Mouse (Mus musculus) olfactory bulb, adult 2 months (tissue): Measurements from ENCODE around the gene Kpnb1.

Experiments used
- CTCF ChIP-seq: fragments of 200-500 bp; IDR thresholded peaks from 2 replicates; pipeline ENCODE4 v1.5.1; 2012; ENCODE audit warnings: low read depth, mild to moderate bottlenecking, low read length, moderate library complexity; ENCODE audit not compliant: insufficient read depth
- POLR2A ChIP-seq: fragments of 200-500 bp; IDR thresholded peaks from 2 replicates; pipeline ENCODE4 v1.6.1; 2012; ENCODE audit warnings: mild to moderate bottlenecking, low read depth, low read length, moderate library complexity; ENCODE audit not compliant: insufficient read depth

GRCm38 (mm10) chr11:97185704-97186614 is 1.7 kb downstream of the Kpnb1 start:
- TF ChIP-seq CTCF = no peak
- TF ChIP-seq POLR2A = no peak
